Mouse (Mus musculus) liver, postnatal 0 days (tissue): ENCODE measurements around the gene Nacc1.

Source experiments
- CTCF ChIP-seq: sonication (generic); IDR thresholded peaks from 2 replicates; pipeline ENCODE4 v1.5.1; 2016; ENCODE audit warnings: antibody characterized with exemption, low read depth
- EP300 ChIP-seq: IDR thresholded peaks from 2 replicates; pipeline ENCODE4 v1.6.1; 2016; ENCODE audit warnings: antibody characterized with exemption, low read depth, mild to moderate bottlenecking

DNA sequence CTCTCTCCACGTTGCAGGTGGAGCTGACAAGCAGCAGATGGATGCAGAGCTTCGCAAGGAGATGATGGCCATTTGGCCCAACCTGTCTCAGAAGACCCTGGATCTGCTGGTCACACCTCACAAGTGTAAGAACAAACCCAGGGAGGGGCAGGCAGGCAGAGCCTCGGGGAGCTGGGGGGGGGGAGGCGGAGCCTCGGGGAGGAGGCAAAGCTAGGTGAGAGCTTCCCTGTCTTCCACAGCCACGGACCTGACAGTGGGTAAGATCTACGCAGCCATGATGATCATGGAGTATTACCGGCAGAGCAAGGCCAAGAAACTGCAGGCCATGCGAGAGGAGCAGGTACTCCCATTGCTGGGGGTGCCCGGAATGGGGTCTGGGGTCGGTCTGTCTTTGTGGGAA, 58.1 kb downstream of the Nacc1 start:
- no peak for TF ChIP-seq CTCF
- TF ChIP-seq EP300 = no peak
